Mouse (Mus musculus) right cerebral cortex, postnatal 25 days (tissue): ENCODE measurements around the gene Anks1b.

Experiments used
- DNase-seq: peaks from one replicate; pipeline ENCODE4 v3.0.0; 2022

The Anks1b gene

DNA sequence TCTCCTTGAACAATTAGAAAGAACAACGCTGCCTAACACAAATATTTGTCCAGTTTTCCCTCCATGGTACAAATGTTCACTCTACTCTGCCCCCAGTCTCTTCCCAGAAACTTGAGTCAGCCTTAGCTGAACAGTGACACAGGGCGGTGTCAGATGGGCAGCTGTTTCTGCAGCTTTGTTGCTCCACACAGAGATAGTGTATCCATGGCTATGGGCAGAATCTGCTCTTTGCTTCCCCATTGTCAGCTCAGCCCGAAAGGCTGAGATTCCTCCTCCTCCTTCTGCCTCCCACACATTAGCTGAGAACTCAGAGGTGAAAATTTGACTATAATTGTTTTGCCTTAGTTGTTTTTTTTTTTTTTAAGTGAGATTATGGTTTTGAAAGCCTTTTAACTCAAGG lies 1024.6 kb downstream of the Anks1b start:
- DNase-seq: no peak

DNA sequence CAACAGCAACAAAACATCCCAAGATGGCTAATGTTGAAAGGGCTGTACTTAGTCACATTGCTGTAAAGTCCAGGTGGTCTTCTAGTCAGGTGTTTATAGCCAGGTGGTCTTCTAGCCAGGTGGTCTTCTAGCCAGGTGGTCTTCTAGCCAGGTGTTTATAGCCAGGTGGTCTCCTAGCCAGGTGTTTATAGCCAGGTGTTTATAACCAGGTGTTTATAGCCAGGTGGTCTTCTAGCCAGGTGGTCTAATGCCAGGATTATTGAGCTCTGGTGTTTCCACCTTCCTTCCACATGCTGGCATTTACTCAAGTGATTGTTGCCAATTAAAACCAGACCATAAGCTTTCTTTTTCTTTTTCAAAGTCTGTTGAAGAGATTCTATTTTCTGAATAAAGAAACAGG lies 1030.9 kb downstream of the Anks1b start:
- no peak for DNase-seq

DNA sequence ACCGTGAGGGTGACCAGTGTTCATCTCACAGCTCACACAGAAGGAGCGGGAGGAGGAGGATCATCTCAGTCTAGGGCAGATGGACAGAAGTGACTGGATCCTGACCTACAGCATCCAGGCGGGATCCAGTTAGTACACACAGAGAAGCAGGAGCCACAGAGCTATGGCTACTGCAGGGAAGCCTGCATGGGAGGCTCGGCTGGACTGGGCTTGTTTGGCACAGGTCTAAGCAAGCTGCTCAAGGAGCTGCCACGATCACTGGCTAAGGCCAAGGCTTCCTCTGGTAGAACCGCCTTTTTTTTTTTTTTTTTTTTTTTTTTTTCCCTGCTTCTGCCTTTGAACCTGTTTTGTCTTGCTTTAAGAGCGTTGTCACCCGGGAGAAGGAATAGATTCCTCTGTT lies 1034.1 kb downstream of the Anks1b start:
- DNase-seq: no peak

DNA sequence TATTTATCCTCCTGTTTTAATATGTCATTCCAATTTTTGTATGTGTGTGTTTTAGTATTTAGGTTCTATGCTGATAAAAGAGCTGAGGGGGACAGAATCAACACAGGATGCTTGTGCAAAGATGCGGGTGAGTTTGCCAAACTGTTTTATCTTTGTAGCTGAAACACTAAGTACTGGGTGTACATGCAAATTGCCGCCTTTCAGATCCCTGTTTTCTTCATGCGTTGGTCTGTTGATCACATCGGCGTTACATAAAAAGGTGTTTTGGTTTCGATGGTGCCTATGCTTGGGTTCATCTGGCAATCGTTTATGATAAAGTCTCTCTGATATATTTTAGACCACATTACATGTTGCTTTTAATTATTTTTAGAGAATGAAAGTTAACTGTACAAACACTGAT lies 1050.2 kb downstream of the Anks1b start:
- no peak for DNase-seq

DNA sequence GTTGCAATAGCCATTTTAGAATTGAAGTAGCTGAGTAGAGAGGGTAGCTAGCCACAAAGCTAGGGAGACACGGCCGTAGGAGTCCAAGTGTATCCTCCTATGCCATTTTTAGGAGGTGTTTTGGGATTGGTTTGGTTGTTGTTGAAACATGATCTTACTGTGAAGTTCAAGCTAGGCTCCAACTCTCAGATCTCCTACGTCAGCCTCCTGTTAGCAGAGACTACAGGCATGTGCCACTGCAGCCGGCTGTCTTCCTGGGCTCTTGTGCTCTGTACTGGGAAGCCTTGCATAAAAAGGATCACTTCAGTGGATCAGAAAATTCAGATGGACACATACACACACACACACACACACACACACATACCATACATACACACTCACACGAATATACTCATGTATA lies 1059.8 kb downstream of the Anks1b start:
- no peak for DNase-seq

DNA sequence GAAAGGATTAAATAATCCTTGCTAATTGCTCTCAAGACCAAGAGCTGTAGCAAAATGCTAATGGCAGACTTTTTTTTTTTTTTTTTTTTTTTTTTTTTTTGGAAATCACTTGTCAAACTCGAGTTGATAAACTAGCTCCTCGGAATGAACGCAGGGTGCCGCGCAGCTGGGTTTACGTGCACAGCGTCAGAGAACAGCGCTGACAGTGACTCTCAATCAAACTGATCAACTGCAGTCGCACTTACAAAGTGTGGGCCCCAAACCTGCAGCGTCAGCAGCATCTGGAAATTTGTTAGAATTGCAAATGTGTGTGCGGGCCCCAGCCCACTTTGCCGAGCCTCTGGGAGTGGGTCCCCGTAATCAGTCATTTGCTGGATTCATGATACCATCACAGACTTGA lies 1061.4 kb downstream of the Anks1b start:
- DNase-seq: no peak

DNA sequence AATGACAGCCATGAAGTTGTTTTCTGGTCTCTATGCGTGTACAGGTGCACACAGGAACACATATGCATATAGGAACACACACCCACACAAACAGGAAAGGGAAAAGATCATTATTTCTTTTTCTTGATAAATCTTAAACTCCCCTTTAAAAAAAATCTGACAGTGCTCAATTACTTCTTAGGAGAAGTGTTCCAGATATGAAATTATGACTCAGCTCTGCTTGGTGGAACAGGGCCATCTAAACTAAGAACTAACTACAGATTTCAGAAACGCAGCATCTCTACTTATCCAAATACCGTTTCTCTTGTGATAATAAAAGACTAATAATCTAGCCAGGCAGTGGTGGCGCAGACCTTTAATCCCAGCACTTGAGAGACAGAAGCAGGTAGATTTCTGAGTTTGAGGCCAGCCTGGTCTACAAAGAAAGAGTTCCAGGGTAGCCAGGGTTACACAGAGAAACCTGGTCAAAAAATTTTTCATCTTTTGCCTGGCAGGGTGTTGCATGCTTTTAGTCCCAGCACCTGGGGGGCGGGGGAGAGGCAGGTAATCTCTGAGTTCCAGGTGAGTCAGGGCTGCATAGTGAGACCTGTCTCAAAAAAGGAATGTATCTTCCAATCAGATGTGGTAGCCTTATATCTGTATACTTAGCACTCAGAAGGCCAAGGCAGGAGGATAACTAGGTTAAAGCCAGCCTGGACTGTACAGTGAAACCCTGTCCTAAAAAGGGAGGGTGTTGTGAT lies 1064.6 kb downstream of the Anks1b start:
- DNase-seq: no peak

DNA sequence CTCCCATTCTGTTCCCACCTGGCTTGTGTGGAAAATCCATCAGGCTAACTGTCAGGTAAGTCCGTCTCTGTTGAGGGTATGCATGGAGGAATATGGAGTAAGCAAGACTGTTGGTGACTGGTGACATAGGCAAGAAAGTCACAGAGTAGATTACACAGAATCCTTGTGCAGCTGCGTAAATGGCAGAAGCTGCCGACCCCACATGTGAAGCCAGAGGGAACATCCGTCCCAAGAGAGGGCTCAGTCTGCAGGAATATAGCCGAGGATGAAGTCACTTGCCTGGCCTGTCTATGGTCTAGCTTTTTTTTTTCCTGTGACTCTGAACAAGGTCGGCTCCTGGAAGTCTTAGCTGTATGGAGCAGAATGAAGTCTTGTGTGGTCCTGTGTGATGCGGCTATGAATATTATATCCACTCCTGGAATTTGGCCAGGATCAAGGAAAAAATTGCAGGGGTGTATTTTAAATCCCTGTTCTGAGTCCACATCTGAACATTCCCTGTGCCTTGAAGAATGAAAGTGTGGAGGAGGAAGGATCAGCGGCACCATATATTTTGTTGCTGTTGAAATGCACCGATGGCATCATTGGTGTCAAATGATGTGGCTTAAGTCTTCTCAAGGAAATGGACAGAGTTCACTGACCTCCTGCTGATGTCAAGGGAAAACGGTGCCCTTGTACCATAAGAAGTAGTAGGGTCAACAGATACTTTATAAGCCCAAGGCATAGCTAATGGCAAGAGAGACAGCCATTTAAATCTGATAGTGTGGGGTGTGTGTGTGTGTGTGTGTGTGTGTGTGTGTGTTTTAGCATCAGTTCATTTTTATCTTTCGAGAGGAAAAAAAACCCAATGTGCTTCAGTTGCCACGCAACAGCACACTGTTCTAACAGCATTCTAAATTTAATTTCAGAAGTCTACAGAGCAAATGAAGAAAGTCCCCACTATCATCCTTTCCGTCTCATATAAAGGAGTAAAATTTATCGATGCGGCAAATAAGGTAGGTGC lies 1067.5 kb downstream of the Anks1b start:
- no peak for DNase-seq

DNA sequence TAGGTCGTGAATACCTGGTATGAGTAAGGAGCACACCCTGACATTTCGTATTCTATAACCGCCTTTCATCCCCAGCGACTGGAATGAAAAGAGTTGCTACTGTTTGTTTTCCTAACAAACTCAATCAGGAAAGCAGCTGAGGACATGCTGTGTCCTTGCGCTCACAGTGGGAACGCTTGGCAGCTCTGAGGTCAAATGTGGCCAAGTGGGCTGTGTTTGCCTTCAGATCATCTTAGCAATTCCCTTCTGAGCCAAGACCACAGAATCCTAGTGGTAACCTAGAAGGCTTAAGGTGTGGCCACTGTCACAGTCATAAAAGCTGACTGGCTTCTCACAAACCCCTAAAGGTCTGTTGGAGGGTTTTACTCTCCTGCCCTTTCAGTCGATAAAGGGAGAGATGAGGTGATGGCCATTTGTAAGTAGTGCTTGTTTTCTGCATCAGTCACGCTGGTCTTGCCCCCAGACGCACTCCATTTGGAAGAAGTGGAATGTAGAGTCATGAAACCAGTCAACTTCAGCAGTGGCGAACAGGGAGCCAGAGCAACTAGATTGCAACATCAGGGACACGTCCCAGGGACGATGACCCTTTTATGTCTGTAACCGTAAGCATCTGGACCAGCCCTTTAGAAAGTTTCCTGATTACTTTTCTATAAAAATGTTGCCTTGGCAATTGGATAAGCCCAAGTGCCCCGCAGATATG lies 1068.8 kb downstream of the Anks1b start:
- no peak for DNase-seq

DNA sequence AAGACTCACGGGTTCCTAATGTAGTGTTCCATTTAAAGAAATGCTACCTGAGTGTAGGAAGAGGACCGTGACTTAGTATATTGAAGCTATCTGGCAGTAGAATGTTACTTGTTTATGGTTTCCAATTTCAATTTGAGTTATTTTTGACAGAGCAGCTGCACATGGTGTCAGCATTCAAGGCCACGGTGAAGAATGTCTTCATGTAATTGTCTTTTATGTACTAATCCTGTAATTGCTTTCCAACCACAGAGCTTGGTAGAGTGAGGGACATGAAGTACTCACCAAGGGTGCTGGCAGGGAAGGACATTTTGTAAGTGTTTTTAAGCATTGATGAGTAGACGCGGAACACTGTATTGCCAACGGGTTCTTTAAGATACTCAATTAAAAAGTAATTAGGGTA lies 1073.7 kb downstream of the Anks1b start:
- no peak for DNase-seq

DNA sequence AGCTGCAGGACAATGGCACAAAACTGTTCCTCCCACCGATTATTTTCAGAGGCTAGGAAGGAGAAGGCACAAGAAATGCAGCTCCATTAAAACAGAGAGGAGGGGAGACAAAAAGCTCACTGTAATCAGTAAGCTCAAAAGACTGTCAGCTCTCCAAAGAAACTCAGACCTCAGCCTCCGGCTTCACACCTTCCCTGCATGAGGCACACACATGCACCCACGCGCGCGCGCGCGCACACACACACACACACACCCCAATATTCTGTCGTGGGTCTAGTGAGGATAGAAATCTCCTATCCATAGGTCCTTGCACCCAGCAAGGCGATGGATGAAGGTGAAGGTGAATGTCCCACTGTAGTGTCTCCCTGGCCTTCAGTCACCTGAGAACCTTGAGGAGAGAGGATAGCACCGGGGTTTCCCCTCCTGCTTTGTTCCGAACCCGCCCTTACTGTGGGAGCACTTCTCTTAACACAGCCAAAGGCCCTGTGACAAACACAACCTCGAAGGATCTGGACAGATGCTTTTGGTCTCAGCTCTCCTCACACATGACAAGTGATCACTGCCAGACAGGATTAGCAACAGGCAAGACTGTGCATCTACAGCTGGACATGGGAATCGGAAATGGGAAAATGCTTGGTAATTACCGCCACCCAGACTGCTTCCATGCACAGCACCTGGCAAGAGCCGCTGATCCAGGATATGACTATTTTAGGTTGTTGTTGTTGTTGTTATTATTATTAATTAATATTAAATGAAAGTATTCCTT lies 1074.5 kb downstream of the Anks1b start:
- no peak for DNase-seq

DNA sequence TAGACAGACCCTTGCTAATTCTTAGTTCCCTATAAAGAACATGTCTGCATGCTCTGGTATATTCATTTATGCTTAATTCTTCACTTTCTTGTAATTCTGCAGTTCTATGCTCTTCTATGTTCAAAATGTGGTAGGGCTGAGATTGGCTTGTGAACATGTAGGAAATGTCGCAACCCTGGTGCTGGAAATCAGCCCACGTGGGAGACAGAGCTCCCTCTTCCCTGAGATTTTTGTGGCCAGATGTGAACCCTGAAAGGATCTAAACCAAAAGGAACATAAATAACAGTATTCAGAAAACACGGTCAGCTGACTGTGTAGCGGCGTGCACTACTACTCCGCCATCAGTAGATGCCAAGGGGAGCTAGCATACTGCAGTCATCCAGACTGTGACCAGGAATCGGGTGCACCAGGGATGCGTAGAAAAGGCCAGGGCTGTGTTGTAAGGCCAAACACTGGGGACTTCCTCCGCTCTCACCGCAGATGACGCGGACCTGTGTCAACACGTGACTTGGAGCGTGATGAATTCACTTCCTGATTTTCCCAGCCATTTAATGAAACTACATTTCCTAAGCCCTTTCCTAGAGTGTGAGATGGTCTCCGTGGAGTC lies 1079.9 kb downstream of the Anks1b start:
- no peak for DNase-seq

DNA sequence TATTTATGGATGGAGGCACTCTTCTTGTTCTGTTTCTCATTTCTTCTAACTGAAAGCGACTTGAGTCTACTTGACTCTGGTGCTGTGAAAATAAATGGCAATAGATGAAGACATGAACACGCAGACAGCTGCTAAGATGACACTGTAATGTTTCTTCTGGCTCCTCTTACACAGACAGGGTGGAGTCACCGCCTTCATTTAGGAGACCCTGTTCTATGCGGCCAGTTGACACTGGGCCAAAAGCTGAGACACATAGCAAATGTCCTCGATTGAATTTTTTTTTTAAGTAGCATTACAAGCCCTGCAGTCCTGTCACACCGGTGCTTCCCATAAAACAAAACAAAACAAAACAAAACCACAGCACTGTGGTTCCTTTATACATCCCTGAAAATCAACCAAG lies 1080.5 kb downstream of the Anks1b start:
- no peak for DNase-seq

DNA sequence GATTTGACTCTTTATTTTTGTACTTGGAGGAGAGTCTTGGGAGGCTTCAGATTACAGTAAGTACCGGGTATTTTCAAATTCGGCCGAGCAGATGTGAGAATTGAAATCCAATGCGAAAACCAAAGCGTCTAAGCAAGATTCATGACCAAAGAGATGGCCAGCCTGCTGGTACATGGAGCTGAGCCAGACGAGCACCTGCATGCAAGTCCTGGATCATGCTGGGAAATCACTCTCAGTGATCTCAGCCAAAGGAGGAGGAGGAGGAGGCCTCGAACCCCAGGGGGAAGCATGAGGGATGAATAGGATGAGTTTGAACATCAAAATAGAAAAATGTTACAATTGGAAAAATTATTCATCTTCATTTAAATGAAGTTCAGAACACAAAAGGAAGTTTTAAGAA lies 1087.1 kb downstream of the Anks1b start:
- DNase-seq: no peak

DNA sequence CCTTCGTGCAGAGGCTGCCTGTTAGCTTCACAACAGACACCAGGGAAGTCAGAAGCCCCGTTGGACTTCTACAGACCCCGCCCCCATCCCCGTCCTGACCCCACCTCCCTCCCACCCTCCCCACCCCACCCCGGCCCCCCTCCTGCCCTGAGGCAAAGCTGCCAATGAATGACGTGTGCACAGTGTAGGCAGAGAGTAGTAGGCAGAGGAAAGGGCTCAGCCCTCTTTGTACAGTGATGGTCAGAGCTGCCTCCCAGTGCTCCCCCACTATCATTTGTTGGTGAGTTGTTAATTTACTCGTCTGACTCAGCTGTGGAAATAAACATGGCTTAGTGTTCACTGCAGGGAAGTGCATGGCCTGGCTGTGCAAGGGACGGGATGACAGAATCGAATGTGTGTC lies 1091.2 kb downstream of the Anks1b start:
- DNase-seq: no peak

DNA sequence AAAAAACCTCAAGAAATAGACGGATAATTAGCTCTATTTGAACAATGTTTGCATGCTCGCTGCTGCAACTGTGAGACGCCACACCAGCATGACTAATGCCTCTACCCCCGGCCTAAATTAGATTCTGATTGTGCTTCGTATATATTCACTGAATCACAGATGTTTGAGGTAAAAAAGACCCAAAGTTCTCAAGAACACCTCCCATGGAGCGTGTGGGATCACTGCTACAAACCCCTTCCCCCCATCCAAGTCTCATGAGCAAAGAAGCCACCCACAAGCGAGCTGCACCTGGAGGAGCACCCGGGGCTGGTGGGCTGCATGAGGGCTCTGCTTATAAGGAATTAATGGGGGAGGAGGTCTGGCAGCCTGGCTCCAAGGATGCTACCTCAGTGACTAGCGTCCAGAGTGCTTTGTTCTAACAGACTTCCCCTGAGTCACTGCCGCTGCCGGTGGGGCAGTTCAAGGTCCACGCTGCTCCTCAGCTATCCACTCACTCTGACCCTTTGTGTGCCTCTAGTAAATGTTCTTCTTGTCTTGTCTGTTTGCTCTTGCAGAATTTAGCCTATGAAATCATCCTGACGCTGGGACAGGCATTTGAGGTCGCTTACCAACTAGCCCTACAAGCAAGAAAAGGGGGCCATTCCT lies 1092.5 kb downstream of the Anks1b start:
- DNase-seq: no peak

DNA sequence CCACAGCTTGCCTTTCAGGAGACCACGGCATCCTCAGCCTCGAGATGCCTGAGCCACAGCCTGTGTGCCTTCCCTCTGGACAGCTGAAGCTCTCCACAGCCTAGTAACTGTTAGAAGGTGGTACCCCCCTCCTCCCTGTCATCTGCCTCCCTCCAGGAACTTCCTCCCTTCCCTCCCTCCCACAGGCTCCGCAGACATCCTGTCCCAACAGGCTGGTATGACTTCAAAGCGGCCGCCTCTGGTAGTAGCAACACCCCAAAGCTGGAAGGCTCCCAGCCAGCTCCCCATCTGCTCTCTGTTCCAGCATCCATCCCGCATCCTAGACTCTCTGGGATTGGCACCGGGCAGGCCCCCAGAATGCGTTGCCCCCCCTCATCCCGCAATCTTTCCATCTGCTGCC lies 1093.5 kb downstream of the Anks1b start:
- peak; percentile 81 for DNase-seq

DNA sequence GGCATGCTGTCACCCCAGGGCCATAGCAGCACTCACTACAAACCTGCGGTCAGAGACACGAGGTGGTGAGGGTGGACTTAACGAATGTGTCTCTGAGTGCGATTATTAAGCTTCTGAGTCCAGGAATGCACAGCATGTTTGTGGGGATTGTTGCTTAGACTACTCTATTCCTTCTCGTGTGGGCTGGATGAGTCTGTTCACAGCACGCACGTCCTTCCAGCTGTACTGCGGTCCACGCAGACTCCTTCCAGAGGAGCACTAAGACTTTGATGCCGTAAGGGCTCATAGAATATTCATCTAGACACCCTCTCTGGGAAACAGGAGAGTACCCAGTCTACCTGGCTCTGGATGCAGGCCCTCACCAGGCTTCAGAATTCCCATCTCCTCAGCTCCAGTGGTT lies 1094.9 kb downstream of the Anks1b start:
- DNase-seq: no peak

DNA sequence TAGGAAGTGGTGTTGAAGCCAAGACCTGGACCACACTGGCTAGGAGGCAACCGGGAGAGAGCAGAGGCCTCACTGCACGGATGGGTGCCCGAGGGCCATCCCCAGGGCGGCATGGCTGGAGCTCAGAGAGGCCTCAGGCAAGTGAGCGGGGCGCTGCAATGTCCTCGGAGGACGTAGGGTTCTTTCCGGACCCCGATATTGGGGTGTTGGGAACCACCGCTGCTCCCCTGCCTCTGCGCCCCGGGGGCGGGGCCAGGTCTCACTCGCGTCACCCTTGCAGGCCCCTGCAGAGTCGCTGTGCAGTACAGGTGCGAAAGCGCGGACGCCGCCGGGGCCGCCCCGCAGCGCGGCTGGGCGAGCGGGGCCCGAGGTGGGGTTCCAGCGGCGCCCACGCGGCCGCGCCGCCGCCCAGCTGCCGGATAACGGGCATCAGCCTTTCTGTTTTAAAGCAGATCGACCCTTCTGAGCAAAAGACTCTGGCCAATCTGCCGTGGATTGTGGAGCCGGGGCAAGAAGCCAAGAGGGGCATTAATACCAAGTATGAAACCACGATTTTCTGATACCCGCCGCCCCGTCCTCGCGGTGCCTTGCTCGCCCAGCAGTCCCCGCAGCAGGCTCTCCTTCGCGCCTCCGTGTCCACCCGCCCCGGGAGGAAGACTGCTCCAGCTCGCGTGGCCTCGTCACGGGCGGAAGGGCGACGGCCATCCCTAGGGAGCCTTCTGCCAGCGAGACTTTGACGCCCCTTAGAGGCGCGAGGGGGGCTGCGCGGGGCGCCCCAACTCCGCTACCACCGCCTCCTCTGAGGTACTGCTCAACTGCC lies 1096.3 kb downstream of the Anks1b start:
- DNase-seq: no peak

DNA sequence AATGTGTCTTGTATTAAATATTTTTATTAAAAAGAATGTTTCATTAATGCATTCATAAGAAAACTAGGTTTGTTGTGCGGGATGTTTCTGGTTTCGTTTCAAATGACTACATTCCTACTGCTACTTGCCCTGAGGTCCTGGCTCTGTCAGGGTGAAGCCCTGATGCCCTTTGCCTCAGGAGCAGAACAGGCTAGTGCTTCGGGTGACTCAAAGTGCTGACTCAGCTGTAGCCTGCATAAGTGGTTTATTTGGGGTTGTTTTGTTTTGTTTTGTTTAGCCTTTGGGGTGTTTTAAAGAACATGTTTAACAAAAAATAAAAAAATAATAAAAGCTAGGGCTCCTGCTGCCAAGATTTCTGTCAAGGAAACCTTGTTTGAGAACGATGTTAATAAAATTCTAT lies 1097.3 kb downstream of the Anks1b start:
- DNase-seq: no peak

DNA sequence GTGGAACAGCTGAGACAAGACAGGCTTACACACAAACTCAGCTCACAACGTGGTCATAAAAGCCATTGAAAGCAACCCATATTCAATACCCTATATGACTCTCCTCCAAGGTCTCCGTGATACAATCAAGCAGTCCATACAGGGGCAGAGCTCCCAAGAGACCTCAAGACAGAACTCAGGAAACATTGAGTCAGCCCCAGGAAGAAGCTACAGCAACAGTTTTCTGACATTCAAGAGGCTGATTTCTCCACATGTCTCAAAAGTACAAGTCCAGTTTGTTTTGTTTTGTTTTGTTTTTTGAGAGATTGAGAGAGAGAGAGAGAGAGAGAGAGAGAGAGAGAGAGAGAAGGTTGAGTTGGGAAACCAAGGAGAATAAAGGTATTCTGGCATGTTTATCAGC lies 1100.8 kb downstream of the Anks1b start:
- DNase-seq: no peak
